In genomic region chr8:117205884-117206283, GRCm38 (mm10) we compare ENCODE assay signal across 16 mouse cellular contexts.
"Had no signal": no experiment of that assay in that cellular context is flagged by ENCODE, and none has a peak within 500 bp of the region (broad histone marks: within the 10 kb centered on the region; RNA-seq: fewer than 3 reads in every experiment).

No protein-coding gene starts in this region.

- H3K4me2 ChIP-seq: limb, embryonic 12.5 days; liver, embryonic 13.5 days; lung, embryonic 15.5 days; midbrain, embryonic 15.5 days; neural tube, embryonic 12.5 days; stomach, embryonic 15.5 days had no signal

- H3K27me3 ChIP-seq: limb, embryonic 12.5 days; liver, embryonic 13.5 days; lung, embryonic 15.5 days; midbrain, embryonic 15.5 days; neural tube, embryonic 12.5 days; stomach, embryonic 15.5 days had no signal

- H3K4me1 ChIP-seq: limb, embryonic 12.5 days; midbrain, embryonic 15.5 days; neural tube, embryonic 12.5 days had no signal

- DNase-seq: kidney, adult 11 months; kidney, adult 9 months; kidney, postnatal 36 days; layer of hippocampus, adult 9-11 months; liver; liver, embryonic 13.5 days; liver, postnatal 0 days; thymus, adult 2 months; thymus, postnatal 25 days had no signal

- H3K9ac ChIP-seq: limb, embryonic 12.5 days; liver, embryonic 13.5 days; liver, postnatal 0 days; lung, embryonic 15.5 days; midbrain, embryonic 15.5 days; neural tube, embryonic 12.5 days; stomach, embryonic 15.5 days had no signal

- ATAC-seq: liver, postnatal 0 days; midbrain, embryonic 15.5 days had no signal

- H3K9me3 ChIP-seq: limb, embryonic 12.5 days; liver, embryonic 13.5 days; lung, embryonic 15.5 days; midbrain, embryonic 15.5 days; neural tube, embryonic 12.5 days; stomach, embryonic 15.5 days had no signal

- H3K4me3 ChIP-seq: limb, embryonic 12.5 days; liver, embryonic 13.5 days; lung, embryonic 15.5 days; midbrain, embryonic 15.5 days; neural tube, embryonic 12.5 days; stomach, embryonic 15.5 days had no signal

- H3K27ac ChIP-seq: kidney, postnatal 0 days; limb, embryonic 12.5 days; liver, embryonic 13.5 days; lung, embryonic 15.5 days; macrophage; midbrain, embryonic 15.5 days; neural tube, embryonic 12.5 days; stomach, embryonic 15.5 days had no signal
